Mouse (Mus musculus): ENCODE results near the gene Mrpl22.

DNA sequence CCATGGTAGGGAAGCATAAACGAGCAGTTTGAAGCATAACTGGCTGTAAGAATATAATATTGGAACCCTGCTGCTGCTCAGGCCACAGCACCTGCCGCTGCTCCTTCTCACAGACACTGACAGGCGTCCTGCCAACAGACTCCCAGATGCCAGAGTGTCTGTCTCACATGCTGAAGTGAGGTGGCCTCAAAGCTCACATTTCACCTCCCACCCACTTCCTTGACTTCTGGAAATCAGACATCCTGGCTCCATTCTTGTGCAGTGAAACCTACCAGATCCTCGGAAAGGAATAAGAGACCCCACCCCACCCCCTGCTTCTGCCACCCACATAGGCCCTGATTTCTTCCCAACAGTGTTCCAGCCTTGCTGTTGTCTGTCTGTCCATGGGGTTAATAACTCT is 52.3 kb downstream of the Mrpl22 start:
- TF ChIP-seq POLR2A (IDR thresholded peaks at IDR 0.05; ENCODE audit: insufficient read depth, low read depth, low read length) (no peak), CTCF (IDR thresholded peaks at IDR 0.05; ENCODE audit: insufficient read depth, low read depth, low read length) (no peak)

All from olfactory bulb, adult 2 months (tissue).